14 mouse cellular contexts compared by ENCODE assay signal in the genomic region with DNA sequence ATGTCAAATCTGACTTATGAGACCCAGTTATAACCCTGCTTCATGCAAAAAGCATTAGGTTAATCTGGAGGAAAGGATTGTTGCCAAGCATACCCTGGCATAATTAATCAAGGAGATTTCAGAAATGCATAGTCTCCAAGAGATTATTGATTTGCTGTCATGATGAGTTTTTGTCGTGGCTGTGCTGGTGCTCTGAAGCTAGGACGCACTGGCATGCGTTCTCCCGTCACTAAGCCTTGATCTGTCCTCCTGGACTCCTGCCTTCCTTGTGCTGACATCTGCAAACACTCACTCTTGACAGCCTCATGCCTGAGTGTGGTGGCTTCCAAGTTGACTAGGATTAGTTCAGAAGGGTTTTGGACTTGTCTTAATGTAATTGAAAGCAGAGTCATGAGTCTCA.
DNase-seq lines count a peak whose midpoint lies in the region; ATAC-seq lines count a peak whose summit lies in the region.
"Had no signal": no experiment of that assay in that cellular context is flagged by ENCODE, and none has a peak within 500 bp of the region (broad histone marks: within the 10 kb centered on the region; RNA-seq: fewer than 3 reads in every experiment).

No protein-coding gene starts in this region.

- no peak overlapping the region for H3K27ac ChIP-seq in heart, embryonic 11.5 days (ENCODE audit: low read depth, low read length)
- no peak overlapping the region for H3K27ac ChIP-seq in heart, embryonic 15.5 days
- H3K27ac ChIP-seq: hindbrain, embryonic 15.5 days; layer of hippocampus, adult 2 months had no signal

- no peak overlapping the region for H3K4me3 ChIP-seq in heart, embryonic 11.5 days (ENCODE audit: low read depth, low read length)
- H3K4me3 ChIP-seq in heart, embryonic 15.5 days, result no peak overlapping the region
- H3K4me3 ChIP-seq: erythroblast, embryonic 14.5 days; hindbrain, embryonic 15.5 days; layer of hippocampus, adult 2 months; myocyte had no signal

- no peaks in the 10 kb centered on the region for H3K9me3 ChIP-seq in heart, embryonic 11.5 days (replicated peaks; ENCODE audit: control insufficient read depth, low read length)
- no peaks in the 10 kb centered on the region for H3K9me3 ChIP-seq in heart, embryonic 15.5 days (replicated peaks)
- H3K9me3 ChIP-seq: hindbrain, embryonic 15.5 days had no signal

- H3K27me3 ChIP-seq in heart, embryonic 11.5 days (ENCODE audit: control insufficient read depth, insufficient read depth, low read length), result no peaks in the 10 kb centered on the region
- H3K27me3 ChIP-seq in heart, embryonic 15.5 days, result no peaks in the 10 kb centered on the region
- H3K27me3 ChIP-seq: hindbrain, embryonic 15.5 days had no signal

- no peak for ATAC-seq in heart, embryonic 11.5 days (replicated peaks; ENCODE audit: insufficient number of reproducible peaks, low FRiP score, low TSS enrichment)
- ATAC-seq in heart, embryonic 15.5 days (replicated peaks; ENCODE audit: insufficient number of reproducible peaks, insufficient read depth, low FRiP score, low read depth), result peak; percentile 55; the same call in 1 of the 2 replicates

- H3K36me3 ChIP-seq in heart, embryonic 11.5 days (ENCODE audit: control insufficient read depth, insufficient read depth, low read length), result no peaks in the 10 kb centered on the region
- H3K36me3 ChIP-seq in heart, embryonic 15.5 days, result no peaks in the 10 kb centered on the region
- H3K36me3 ChIP-seq: hindbrain, embryonic 15.5 days had no signal

- DNase-seq in heart, adult 11 months, result peak; percentile 95
- DNase-seq in MN1 (ENCODE audit: low spot score), result peak; percentile 83
- peak; percentile 65 for DNase-seq in lung, postnatal 10 days
- no peak for DNase-seq in thymus, postnatal 0 days (ENCODE audit: low spot score)
- no peak for DNase-seq in cerebellum, postnatal 4 days (ENCODE audit: low spot score in 2 of 2)
- no peak for DNase-seq in frontal cortex, postnatal 36 days (ENCODE audit: low spot score in 2 of 2)
- DNase-seq: kidney, adult 8-10 months; right cerebral cortex, postnatal 25 days had no signal

- H3K4me1 ChIP-seq in heart, embryonic 11.5 days (ENCODE audit: control insufficient read depth, insufficient read depth, low read length), result peaks cover 12% of the 10 kb centered on the region
- peaks cover 15% of the 10 kb centered on the region for H3K4me1 ChIP-seq in heart, embryonic 15.5 days (replicated peaks)
- H3K4me1 ChIP-seq: hindbrain, embryonic 15.5 days had no signal

- 34% methylated on average over 4 of the region's 4 CpGs for WGBS in heart, embryonic 11.5 days (ENCODE audit: insufficient replicate concordance)
- 31% methylated on average over 4 of the region's 4 CpGs for WGBS in heart, embryonic 15.5 days

- H3K4me2 ChIP-seq in heart, embryonic 11.5 days, result no peak overlapping the region
- no peak overlapping the region for H3K4me2 ChIP-seq in heart, embryonic 15.5 days
- H3K4me2 ChIP-seq: hindbrain, embryonic 15.5 days had no signal

- H3K9ac ChIP-seq in heart, embryonic 11.5 days (ENCODE audit: low read depth, low read length), result no peak overlapping the region
- H3K9ac ChIP-seq in heart, embryonic 15.5 days, result no peak overlapping the region
- H3K9ac ChIP-seq: hindbrain, embryonic 15.5 days had no signal

Comparison
In these comparisons a context has a peak if more than half of its experiments do, and no peak if none do; other contexts are left out.
1. DNase-seq: peak in heart, adult 11 months (single experiment), MN1 (single experiment) and lung, postnatal 10 days (single experiment); none in thymus, postnatal 0 days (single experiment), cerebellum, postnatal 4 days (0 of 2) and frontal cortex, postnatal 36 days (0 of 2).